Mouse (Mus musculus): ENCODE data around the gene Jam2. TPM values are rescaled to one million over a fixed set of nuclear protein-coding genes. Genes with fewer than 3 reads are reported as not detected.

Jam2 gene
- total RNA-seq (2015) (0.04 TPM in 1 of 2 replicates, not detected in the other), total RNA-seq (2017) (not detected in 2 replicates)

GRCm38 (mm10) chr16:84774003-84774703 is at the start of gene Jam2:
Gene Jam2, plus strand, starts transcription at chr16:84774123.
- peak; percentile 70 for ATAC-seq (ENCODE audit: poor library complexity, severe bottlenecking)

DNA sequence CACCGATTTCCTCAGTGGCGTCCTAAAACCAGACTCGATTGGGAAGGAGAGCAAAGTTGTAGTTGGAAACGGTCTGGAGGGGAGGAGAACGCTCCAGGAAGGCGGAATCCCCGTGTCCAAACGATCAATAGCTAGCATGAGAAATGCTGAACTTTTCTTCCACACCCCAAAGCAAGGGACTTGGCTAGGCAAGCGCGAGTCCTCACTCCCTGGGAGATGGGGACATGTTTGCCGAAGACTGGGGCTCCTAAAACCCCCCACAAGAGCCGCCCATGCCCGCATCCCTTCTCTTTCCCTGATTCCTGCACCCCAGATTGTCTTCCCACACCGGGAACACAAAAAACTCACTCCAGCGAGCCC is 39.1 kb upstream of the Jam2 start:
- ATAC-seq (ENCODE audit: poor library complexity, severe bottlenecking): peak; percentile 17

DNA sequence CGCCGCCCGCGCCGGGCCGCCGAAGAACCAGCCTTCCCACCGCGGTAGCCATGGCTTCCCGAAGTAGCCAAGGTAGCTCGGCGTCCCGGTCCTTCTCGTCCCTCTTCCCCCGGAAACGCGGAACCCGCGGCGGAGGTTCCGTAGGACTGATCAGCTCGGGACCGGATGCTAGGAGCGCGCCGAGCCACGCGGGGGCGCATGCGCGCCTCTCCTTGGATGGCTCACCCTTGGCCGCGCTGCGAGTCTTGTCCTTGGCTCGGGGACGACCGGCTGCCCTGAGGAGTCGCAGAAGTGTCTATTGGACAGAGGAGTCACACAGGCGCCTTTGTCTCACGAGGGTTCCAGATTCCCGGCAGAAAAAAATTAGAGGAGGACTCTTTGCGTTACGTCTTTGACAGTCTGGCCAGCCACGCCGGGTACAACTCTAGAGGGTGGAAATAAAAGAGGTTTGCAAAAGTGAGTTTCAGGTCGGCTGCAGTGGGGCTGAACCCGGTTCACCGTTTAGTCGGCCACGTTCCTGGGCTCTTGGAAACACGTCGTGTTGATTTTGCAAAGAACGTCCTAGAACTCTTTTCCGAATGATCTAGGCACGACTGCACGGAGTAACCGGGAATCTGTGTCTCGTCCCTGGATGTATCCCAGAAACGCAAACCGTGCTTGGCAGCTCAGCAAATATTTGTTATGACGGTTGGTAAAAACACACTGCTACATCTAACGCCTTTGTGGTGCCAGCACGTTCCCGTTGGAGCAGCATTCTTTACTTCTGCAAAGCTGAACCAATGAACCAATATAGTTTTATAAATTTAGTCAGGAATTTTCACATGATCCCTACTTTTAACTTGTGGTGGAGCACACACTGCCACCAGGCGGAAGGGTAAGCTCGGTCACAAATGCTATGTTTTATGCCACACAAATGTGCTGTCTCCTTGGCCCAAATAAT is 38.5 kb upstream of the Jam2 start, which contains the start of gene Mrpl39:
Gene Mrpl39 (minus strand): TSS at position 577 of the 940 bp plus-strand sequence.
- peak; percentile 98 for ATAC-seq (ENCODE audit: poor library complexity, severe bottlenecking)

GRCm38 (mm10) chr16:84737358-84737757 is 36.6 kb upstream of the Jam2 start:
- no peak for ATAC-seq (ENCODE audit: poor library complexity, severe bottlenecking)

- no peak for ATAC-seq (ENCODE audit: poor library complexity, severe bottlenecking)
These were observed 29.0 kb upstream of the Jam2 start for GRCm38 (mm10) chr16:84744703-84745490.

DNA sequence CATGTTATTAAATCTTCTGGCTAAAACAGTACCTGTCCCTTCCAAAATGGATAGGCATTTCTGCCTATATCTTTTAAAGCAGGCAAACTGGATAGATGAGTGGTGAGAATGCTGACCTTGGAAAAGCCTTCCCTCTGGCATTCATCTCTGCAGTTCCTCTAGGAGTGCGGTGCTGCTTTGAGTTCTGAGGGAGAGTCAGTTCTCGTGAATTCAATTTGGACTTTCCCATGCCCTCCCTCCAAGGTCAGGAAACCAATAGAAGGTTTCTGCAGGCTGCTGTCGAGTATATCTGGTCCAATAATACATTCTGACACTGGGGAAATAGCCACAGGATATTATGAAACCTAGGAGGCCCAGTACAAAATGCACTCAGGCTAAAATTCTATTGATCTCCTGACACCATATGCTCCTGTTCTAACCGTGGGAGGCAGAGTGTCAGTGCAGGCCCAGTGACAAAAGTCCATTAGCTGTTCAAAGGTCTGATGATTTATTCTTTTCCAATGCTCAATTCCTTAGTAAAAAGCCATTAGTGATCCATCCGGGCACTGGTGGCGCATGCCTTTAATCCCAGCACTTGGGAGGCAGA is 28.1 kb upstream of the Jam2 start:
- no peak for ATAC-seq (ENCODE audit: poor library complexity, severe bottlenecking)

DNA sequence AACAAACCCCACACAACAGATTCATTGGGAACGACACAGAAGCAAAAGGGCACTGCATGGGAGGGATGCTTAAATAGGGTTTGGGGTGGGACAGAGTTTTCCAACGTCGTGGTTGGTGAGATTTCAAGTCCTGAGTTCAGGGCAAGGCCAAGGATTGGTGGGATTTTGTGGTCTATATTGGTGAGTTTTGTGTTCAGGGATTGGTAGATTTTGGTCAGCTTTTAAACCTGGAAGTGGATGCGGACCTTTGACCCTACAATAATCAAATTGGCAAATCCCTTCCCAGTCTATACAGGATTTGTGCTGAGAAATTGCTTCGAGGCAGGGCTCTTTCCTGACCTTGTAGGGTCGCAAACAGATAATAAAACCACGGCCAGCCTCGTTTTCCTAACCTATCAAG is 6.0 kb upstream of the Jam2 start:
- no peak for ATAC-seq (ENCODE audit: poor library complexity, severe bottlenecking)

- no peak for ATAC-seq (ENCODE audit: poor library complexity, severe bottlenecking)
These were observed 4.7 kb upstream of the Jam2 start for GRCm38 (mm10) chr16:84769182-84769581.

DNA sequence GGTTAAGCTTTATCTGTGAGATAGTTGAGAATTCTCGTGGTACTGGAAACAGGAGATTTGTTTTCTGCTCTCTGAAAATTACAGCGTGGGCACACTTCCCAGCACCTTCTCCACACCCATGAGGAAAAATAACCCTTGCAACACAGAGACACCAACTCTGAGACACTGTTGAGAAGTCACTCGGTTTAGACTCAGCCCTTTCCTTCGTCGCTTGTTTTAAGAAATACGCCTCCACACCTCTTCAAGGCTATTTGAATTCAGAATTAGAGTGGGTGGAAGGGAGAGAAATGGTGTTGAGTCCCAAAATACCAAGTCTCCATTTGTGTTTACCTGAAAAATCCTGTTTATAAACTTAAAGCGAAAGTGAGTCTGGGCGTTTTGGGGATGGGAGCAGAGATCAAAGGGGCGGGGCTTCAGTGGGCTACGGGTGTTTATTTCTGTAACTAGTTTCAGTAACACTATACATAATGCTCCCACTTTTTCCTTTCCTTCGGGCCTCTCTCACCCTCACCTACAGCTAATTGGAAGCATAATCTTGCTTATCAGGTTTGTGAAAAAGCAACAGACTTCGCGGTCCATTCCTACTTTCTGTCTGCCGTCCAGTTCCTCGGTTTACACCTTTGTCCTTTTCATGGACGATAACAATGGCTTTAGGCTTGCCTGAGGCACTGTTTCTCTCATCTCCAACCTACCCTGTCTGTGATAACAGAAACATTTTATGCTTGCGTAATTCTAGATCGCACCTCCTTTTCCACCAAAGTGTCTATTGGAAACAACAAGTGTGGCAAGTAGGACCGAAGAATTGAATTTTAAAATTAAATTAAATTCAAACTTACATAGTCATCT is 4.1 kb upstream of the Jam2 start:
- no peak for ATAC-seq (ENCODE audit: poor library complexity, severe bottlenecking)

DNA sequence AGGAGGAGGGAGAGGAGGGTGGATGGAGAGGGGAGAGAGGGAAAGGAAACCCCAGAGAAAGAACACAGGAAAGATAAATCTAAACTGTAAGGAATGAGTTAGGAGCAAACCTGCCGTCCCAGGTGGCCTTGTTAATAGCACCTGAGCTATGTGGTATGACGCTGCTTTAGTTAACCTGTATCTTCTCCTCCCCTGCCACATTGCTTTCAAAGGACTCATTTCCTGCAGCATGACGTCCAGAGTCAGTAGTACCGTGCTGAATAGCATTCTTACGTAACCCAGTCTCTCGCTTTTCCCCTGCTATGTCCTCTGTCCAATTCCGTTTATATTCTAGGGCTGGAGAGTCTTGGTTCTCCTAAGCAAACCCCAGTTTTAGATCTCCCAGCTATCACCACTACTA is 3.0 kb upstream of the Jam2 start:
- ATAC-seq (ENCODE audit: poor library complexity, severe bottlenecking): no peak

- ATAC-seq (ENCODE audit: poor library complexity, severe bottlenecking): no peak
These were observed 2.5 kb upstream of the Jam2 start for GRCm38 (mm10) chr16:84771461-84771860.

DNA sequence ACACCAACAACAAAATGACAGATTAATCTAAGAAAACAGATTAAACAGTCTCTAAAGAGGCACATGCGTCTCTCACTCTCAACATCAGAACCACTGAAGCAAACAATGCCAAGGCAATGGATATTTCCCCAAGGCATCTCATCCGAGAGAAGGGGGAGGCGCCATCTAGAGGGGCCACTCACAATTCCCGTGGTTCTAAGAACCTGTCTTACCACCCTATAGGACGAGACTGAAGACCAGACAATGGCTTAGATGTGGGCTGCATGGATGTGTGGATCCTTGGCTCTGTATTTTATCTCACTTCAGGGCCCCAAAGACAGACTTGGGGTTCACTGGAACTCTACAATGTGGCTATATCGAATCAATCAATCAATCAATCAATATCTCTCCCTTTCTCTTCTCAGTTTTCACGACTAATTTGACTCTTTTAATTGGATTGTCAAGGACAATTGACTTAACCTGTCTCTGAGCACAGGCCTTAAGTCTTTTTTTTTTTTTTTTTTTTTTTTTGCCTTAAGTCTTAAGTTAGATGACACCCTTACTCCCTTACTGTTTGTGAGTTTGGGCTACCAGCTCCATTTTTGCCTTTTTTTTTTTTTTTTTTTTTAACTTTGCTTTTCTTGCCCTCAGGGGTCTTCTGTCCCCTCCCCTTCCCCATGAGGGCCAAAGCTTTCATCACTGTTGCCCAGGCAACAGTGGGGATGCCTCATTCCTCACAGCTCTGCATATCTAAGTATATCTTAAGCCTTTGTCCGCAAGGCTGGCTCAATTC is 1.2 kb upstream of the Jam2 start:
- no peak for ATAC-seq (ENCODE audit: poor library complexity, severe bottlenecking)

GRCm38 (mm10) chr16:84773268-84773861 is 558 bp upstream of the Jam2 start:
- ATAC-seq (ENCODE audit: poor library complexity, severe bottlenecking): no peak

GRCm38 (mm10) chr16:84774761-84775231 is 873 bp downstream of the Jam2 start:
- ATAC-seq (ENCODE audit: poor library complexity, severe bottlenecking): peak; percentile 43; the same call in 1 of the 2 replicates

DNA sequence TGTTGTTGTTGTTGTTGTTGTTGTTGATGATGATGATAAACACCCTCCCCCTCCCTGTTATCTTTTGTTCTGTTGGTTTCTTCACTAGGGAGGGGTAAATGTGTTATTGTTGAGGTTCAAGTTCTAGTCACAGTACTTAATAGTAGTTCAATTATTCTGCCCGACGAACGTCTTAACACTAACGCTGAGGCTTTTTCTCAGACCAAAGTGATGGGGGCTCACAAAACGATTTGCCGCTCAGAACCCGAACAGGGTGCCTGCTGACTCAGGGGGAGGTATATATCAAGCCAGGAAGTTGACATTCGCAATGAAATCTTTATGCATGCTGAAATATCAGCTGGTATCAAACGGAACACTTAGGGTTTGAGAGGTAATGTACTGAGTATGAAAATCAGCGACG is 1.4 kb downstream of the Jam2 start:
- no peak for ATAC-seq (ENCODE audit: poor library complexity, severe bottlenecking)

DNA sequence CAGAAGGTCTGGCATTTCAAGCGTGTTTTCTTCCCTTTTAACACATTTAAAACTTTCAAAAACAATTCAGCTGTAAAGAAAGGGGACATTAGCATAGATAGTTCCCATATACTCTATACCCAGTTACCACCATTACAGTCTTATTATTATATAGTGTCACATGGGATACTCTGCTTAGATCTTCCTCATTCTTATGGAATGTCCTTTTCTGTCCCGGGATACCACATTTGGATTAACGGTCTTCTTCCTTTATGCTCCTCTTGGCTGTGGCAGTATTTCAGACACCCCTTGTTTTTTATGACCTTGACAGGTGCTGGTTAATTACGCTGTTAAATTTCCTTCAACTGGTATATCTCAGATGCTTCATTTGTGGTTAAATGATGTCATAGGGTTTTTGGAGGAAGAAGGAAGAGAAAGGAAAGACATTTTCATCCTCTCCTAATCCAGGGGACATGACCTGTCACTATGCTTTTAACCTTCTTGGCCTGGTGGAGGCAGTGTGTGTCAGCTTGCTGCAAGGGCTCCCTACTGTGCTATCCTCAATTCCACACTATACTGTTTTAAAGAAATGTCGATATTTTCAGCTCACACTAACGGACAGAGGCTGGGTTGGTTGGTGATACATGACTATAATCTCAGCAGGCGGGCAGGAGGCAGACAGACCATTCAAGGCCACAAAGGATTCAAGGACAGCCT is 2.3 kb downstream of the Jam2 start:
- ATAC-seq (ENCODE audit: poor library complexity, severe bottlenecking): no peak

GRCm38 (mm10) chr16:84778431-84778830 is 4.5 kb downstream of the Jam2 start:
- no peak for ATAC-seq (ENCODE audit: poor library complexity, severe bottlenecking)
